Mouse (Mus musculus): Measurements from ENCODE around the gene Gm21976.

Gm21976 gene

GRCm38 (mm10) chr13:98297883-98298482 is 18.3 kb downstream of the Gm21976 start:
- intact Hi-C loops (cut with DNase I) = loop anchor here (2.0 kb wide), 1 partner anchor 267 kb away; no protein-coding TSS in a partner anchor

- intact Hi-C loops (cut with DNase I) = loop anchor here (2.0 kb wide), 1 partner anchor 268 kb away; no protein-coding TSS in a partner anchor
Observed at GRCm38 (mm10) chr13:98298833-98299758, 19.4 kb downstream of the Gm21976 start.

GRCm38 (mm10) chr13:98305257-98305656 is 25.6 kb downstream of the Gm21976 start:
- intact Hi-C loops (cut with DNase I) = no loop called here

GRCm38 (mm10) chr13:98306393-98306792 is 26.7 kb downstream of the Gm21976 start:
- intact Hi-C loops (cut with DNase I) = no loop called here

GRCm38 (mm10) chr13:98306852-98307475 is 27.3 kb downstream of the Gm21976 start:
- intact Hi-C loops (cut with DNase I) = no loop called here

GRCm38 (mm10) chr13:98308004-98308403 is 28.3 kb downstream of the Gm21976 start:
- intact Hi-C loops (cut with DNase I) = no loop called here

- intact Hi-C loops (cut with DNase I) = no loop called here
Observed at GRCm38 (mm10) chr13:98308724-98309123, 29.0 kb downstream of the Gm21976 start.

- intact Hi-C loops (cut with DNase I) = loop anchor here (5.0 kb wide), 1 partner anchor 39 kb away; no protein-coding TSS in a partner anchor
Observed at GRCm38 (mm10) chr13:98311597-98311996, 31.9 kb downstream of the Gm21976 start.

GRCm38 (mm10) chr13:98313631-98314030 is 33.9 kb downstream of the Gm21976 start:
- intact Hi-C loops (cut with DNase I) = loop anchor here (5.0 kb wide), 1 partner anchor 41 kb away; no protein-coding TSS in a partner anchor

GRCm38 (mm10) chr13:98315124-98315523 is 35.4 kb downstream of the Gm21976 start:
- intact Hi-C loops (cut with DNase I) = no loop called here

- intact Hi-C loops (cut with DNase I) = no loop called here
Observed at GRCm38 (mm10) chr13:98316140-98316479, 36.4 kb downstream of the Gm21976 start.

- intact Hi-C loops (cut with DNase I) = no loop called here
Observed at GRCm38 (mm10) chr13:98316480-98317245, 37.0 kb downstream of the Gm21976 start, which contains the start of gene Btf3. Gene Btf3 (minus strand): TSS chr13:98317006.

- intact Hi-C loops (cut with DNase I) = no loop called here
Observed at GRCm38 (mm10) chr13:98317246-98317677, 37.6 kb downstream of the Gm21976 start.

- intact Hi-C loops (cut with DNase I) = no loop called here
Observed at GRCm38 (mm10) chr13:98317911-98318310, 38.2 kb downstream of the Gm21976 start.

GRCm38 (mm10) chr13:98325034-98325433 is 45.3 kb downstream of the Gm21976 start:
- intact Hi-C loops (cut with DNase I) = no loop called here

- intact Hi-C loops (cut with DNase I) = no loop called here
Observed at GRCm38 (mm10) chr13:98332106-98332505, 52.4 kb downstream of the Gm21976 start.

- intact Hi-C loops (cut with DNase I) = no loop called here
Observed at GRCm38 (mm10) chr13:98336205-98336604, 56.5 kb downstream of the Gm21976 start.

- intact Hi-C loops (cut with DNase I) = no loop called here
Observed at GRCm38 (mm10) chr13:98340506-98340905, 60.8 kb downstream of the Gm21976 start.

GRCm38 (mm10) chr13:98349491-98349890 is 69.8 kb downstream of the Gm21976 start:
- intact Hi-C loops (cut with DNase I) = no loop called here

- intact Hi-C loops (cut with DNase I) = loop anchor here (10.0 kb wide), 1 partner anchor 233 kb away; no protein-coding TSS in a partner anchor
Observed at GRCm38 (mm10) chr13:98351527-98351926, 71.8 kb downstream of the Gm21976 start.
